Mouse (Mus musculus): ENCODE data around the gene H2-K1.

- peak; percentile 44; the same call in 1 of the 2 replicates for TF ChIP-seq CTCF (IDR thresholded peaks at IDR 0.05; ENCODE audit: borderline replicate concordance, control insufficient read depth, extremely low read depth, insufficient read depth, low read length, poor library complexity)
- peak; percentile 87 for TF ChIP-seq POLR2A (IDR thresholded peaks at IDR 0.05; ENCODE audit: control insufficient read depth, extremely low read depth, insufficient read depth, low read length, poor library complexity)
Observed at GRCm38 (mm10) chr17:33981192-33981909, 18.8 kb downstream of the H2-K1 start.
